Mouse (Mus musculus) CH12.LX (cell line): ENCODE measurements around the gene Atrnl1. TPM values are rescaled to one million over a fixed set of nuclear protein-coding genes. Genes with fewer than 3 reads are reported as not detected.

ENCODE experiments used
- DNase-seq: peaks from one replicate; pipeline ENCODE4 v3.0.0-alpha.2; 2013; ENCODE audit errors: extremely low read depth
- H3K27ac ChIP-seq: 2 replicates; pipeline ENCODE4 v1.5.1; 2012; ENCODE audit warnings: low read depth, mild to moderate bottlenecking, control low read depth, moderate library complexity; ENCODE audit not compliant: insufficient read depth
- H3K27me3 ChIP-seq: replicated peaks from 2 replicates; pipeline ENCODE3; 2012; ENCODE audit warnings: inconsistent platforms
- H3K36me3 ChIP-seq, 2 experiments: replicated peaks in 1 of 2; 2 replicates each; pipeline versions ENCODE3 to v1.6.1; 2012; ENCODE audit warnings: inconsistent platforms in 1 of 2, low read length in 1 of 2, mild to moderate bottlenecking in 1 of 2, mixed read lengths in 1 of 2, moderate library complexity in 1 of 2; ENCODE audit not compliant: control insufficient read depth in 1 of 2, insufficient read depth in 1 of 2
- H3K4me1 ChIP-seq, 2 experiments: 2 replicates each; pipeline ENCODE4 v1.6.1; 2012; ENCODE audit warnings: inconsistent platforms in 1 of 2, moderate library complexity in 1 of 2; ENCODE audit not compliant: insufficient read depth in 2 of 2, control insufficient read depth in 1 of 2
- H3K4me2 ChIP-seq: 2 replicates; pipeline ENCODE4 v1.6.1; 2012; ENCODE audit warnings: low read depth, mild to moderate bottlenecking, control low read depth; ENCODE audit not compliant: poor library complexity, insufficient read depth, severe bottlenecking
- H3K4me3 ChIP-seq, 3 experiments: fragments of 150-350 bp in 1 of 3; sonication (generic) in 1 of 3; replicated peaks in 1 of 3; 2 replicates each; pipeline versions ENCODE3 to v1.5.1; 2011 to 2012; ENCODE audit warnings: low read depth in 2 of 3, low read length in 2 of 3, mild to moderate bottlenecking in 2 of 3, moderate library complexity in 2 of 3, control low read depth in 1 of 3, improper control_type of control experiment in 1 of 3, inconsistent platforms in 1 of 3, mixed read lengths in 1 of 3; ENCODE audit not compliant: poor library complexity in 1 of 3
- H3K79me2 ChIP-seq: replicated peaks from 2 replicates; pipeline ENCODE4 v1.6.1; 2012; ENCODE audit warnings: mild to moderate bottlenecking, moderate library complexity; ENCODE audit not compliant: control insufficient read depth, poor library complexity, insufficient read depth, severe bottlenecking; ENCODE audit errors: extremely low read depth
- H3K9ac ChIP-seq: 2 replicates; pipeline ENCODE4 v1.6.1; 2012; ENCODE audit warnings: low read depth, mild to moderate bottlenecking, control low read depth, moderate library complexity; ENCODE audit not compliant: insufficient read depth
- H3K9me3 ChIP-seq: replicated peaks from 2 replicates; pipeline ENCODE3; 2012; ENCODE audit warnings: low read length, inconsistent platforms, mixed read lengths
- BHLHE40 ChIP-seq: IDR thresholded peaks from 2 replicates; pipeline ENCODE4 v1.6.1; 2011; ENCODE audit warnings: mild to moderate bottlenecking, low read depth, low read length, improper control_type of control experiment
- EP300 ChIP-seq: IDR thresholded peaks from 2 replicates; pipeline ENCODE4 v1.6.1; 2011; ENCODE audit warnings: low read length, improper control_type of control experiment
- ETS1 ChIP-seq: conservative IDR thresholded peaks from 2 replicates; pipeline ENCODE4 v1.6.1; 2012; ENCODE audit warnings: low read depth, mild to moderate bottlenecking, inconsistent platforms, low read length, improper control_type of control experiment, moderate library complexity
- IRF4 ChIP-seq: IDR thresholded peaks from 2 replicates; pipeline ENCODE4 v1.6.1; 2014; ENCODE audit warnings: low read depth, mild to moderate bottlenecking, inconsistent platforms, low read length, improper control_type of control experiment
- KAT2A ChIP-seq: IDR thresholded peaks from 2 replicates; pipeline ENCODE4 v1.6.1; 2012; ENCODE audit warnings: low read length, improper control_type of control experiment, inconsistent platforms; ENCODE audit not compliant: insufficient replicate concordance
- MAX ChIP-seq: IDR thresholded peaks from 2 replicates; pipeline ENCODE4 v1.6.1; 2011; ENCODE audit warnings: low read length, improper control_type of control experiment
- MEF2A ChIP-seq: IDR thresholded peaks from 2 replicates; pipeline ENCODE4 v1.6.1; 2014; ENCODE audit warnings: low read depth, mild to moderate bottlenecking, inconsistent platforms, low read length, improper control_type of control experiment, borderline replicate concordance
- NELFE ChIP-seq: IDR thresholded peaks from 2 replicates; pipeline ENCODE4 v1.6.1; 2011; ENCODE audit warnings: low read depth, low read length, improper control_type of control experiment
- NRF1 ChIP-seq: IDR thresholded peaks from 2 replicates; pipeline ENCODE4 v1.6.1; 2014; ENCODE audit warnings: low read depth, mild to moderate bottlenecking, inconsistent platforms, low read length, improper control_type of control experiment, moderate library complexity
- POLR2AphosphoS2 ChIP-seq: IDR thresholded peaks from 2 replicates; pipeline ENCODE4 v1.6.1; 2011; ENCODE audit warnings: low read depth, low read length, improper control_type of control experiment
- RCOR1 ChIP-seq: conservative IDR thresholded peaks from 2 replicates; pipeline ENCODE4 v1.6.1; 2012; ENCODE audit warnings: low read depth, mild to moderate bottlenecking, inconsistent platforms, low read length, improper control_type of control experiment
- TBP ChIP-seq: conservative IDR thresholded peaks from 2 replicates; pipeline ENCODE4 v1.6.1; 2011; ENCODE audit warnings: low read depth, low read length, improper control_type of control experiment
- USF2 ChIP-seq: conservative IDR thresholded peaks from 2 replicates; pipeline ENCODE4 v1.6.1; 2011; ENCODE audit warnings: low read depth, low read length, improper control_type of control experiment
- ZNF384 ChIP-seq: IDR thresholded peaks from 2 replicates; pipeline ENCODE4 v1.6.1; 2012; ENCODE audit warnings: low read depth, low read length, improper control_type of control experiment, inconsistent platforms
- dilution Hi-C: fragments of 300-500 bp; cut with MboI; formaldehyde crosslinking; loops from 2 replicates; pipeline ENCODE4 v1.14.3; 2020; ENCODE audit warnings: low sequenced_read_pairs; ENCODE audit not compliant: extremely low pct_unique_long_range_greater_than_20kb, extremely low pct_ligation_motif_present
- in situ Hi-C: fragments of 300-500 bp; cut with MboI; formaldehyde crosslinking; loops from 3 replicates; pipeline ENCODE4 v1.14.3; 2019; ENCODE audit warnings: low sequenced_read_pairs, low pct_ligation_motif_present, low pct_unique_long_range_greater_than_20kb, mixed read lengths
- polyA plus RNA-seq: library from polyadenylated mRNA; unstranded; fragments of >175 nt; gene quantifications from 2 replicates; pipeline ENCODE4 v1.2.1, GENCODE M21; 2012; ENCODE audit warnings: low read depth; ENCODE audit not compliant: insufficient read length
- total RNA-seq, 2 experiments: library from RNA; depleted of rRNA; stranded (reverse); fragments of 300-350 nt in 1 of 2; fragments of >200 nt in 1 of 2; gene quantifications; 2 replicates each; pipeline ENCODE4 v1.2.3; 2012 to 2014

Gene Atrnl1
- total and polyA plus RNA-seq, 3 experiments, result 1.9 TPM

- Histone ChIP-seq H3K79me2 (no peaks in the 10 kb centered on the region), H3K27ac (no peak overlapping the region), H3K4me2 (no peak overlapping the region), H3K9ac (no peak overlapping the region), H3K4me1 (0 out of 4 replicates have a peak, but pooled peaks cover 0 to 3% of the 10 kb centered on the region in 2 experiments), H3K27me3 (no peaks in the 10 kb centered on the region), H3K4me3 (no peak overlapping the region), H3K36me3 (no peaks in the 10 kb centered on the region), H3K9me3 (no peaks in the 10 kb centered on the region)
- dilution Hi-C loops, result no loop called here
- in situ Hi-C loops, result no loop called here
- TF ChIP-seq TBP (no peak), EP300 (no peak), MAX (no peak), ETS1 (no peak), RCOR1 (no peak), NELFE (no peak), MEF2A (no peak), IRF4 (no peak), NRF1 (no peak), POLR2AphosphoS2 (no peak), KAT2A (no peak), USF2 (no peak), BHLHE40 (no peak)
- no peak for DNase-seq
Observed at GRCm38 (mm10) chr19:58131896-58132295, 521.1 kb downstream of the Atrnl1 start.

- Histone ChIP-seq H3K4me2 (no peak overlapping the region), H3K27ac (no peak overlapping the region), H3K4me1 (peaks cover 0 to 7% of the 10 kb centered on the region in 2 experiments; a peak in 2 of 4 replicates), H3K36me3 (no peaks in the 10 kb centered on the region), H3K9me3 (no peaks in the 10 kb centered on the region), H3K27me3 (no peaks in the 10 kb centered on the region), H3K4me3 (no peak overlapping the region), H3K9ac (no peak overlapping the region), H3K79me2 (no peaks in the 10 kb centered on the region)
- no peak for DNase-seq
- TF ChIP-seq ETS1 (no peak), ZNF384 (no peak)
- dilution Hi-C loops, result no loop called here
- in situ Hi-C loops, result no loop called here
Observed at GRCm38 (mm10) chr19:58140191-58140784, 529.5 kb downstream of the Atrnl1 start.
